Mouse (Mus musculus): Measurements from ENCODE around the gene Ankrd39.

Ankrd39 gene

GRCm38 (mm10) chr1:36546888-36547471 is at the start of gene Ankrd39:
Gene Ankrd39, minus strand, starts transcription at chr1:36547445.
- peak; percentile 99 for DNase-seq (ENCODE audit: low spot score in 2 of 2)

- DNase-seq (ENCODE audit: low spot score in 2 of 2) = peak; percentile 71 to 74
Observed at GRCm38 (mm10) chr1:36596114-36596513, 48.9 kb upstream of the Ankrd39 start.

GRCm38 (mm10) chr1:36595167-36595931 is 48.1 kb upstream of the Ankrd39 start:
- DNase-seq (ENCODE audit: low spot score in 2 of 2) = no peak

GRCm38 (mm10) chr1:36593099-36593498 is 45.9 kb upstream of the Ankrd39 start:
- DNase-seq (ENCODE audit: low spot score in 2 of 2) = no peak

- no peak for DNase-seq (ENCODE audit: low spot score in 2 of 2)
Observed at GRCm38 (mm10) chr1:36591408-36591807, 44.2 kb upstream of the Ankrd39 start.

- no peak for DNase-seq (ENCODE audit: low spot score in 2 of 2)
Observed at GRCm38 (mm10) chr1:36590664-36591063, 43.4 kb upstream of the Ankrd39 start.

GRCm38 (mm10) chr1:36589486-36589885 is 42.2 kb upstream of the Ankrd39 start:
- DNase-seq (ENCODE audit: low spot score in 2 of 2) = peak; percentile 59 to 61

GRCm38 (mm10) chr1:36588476-36589450 is 41.5 kb upstream of the Ankrd39 start:
- DNase-seq (ENCODE audit: low spot score in 2 of 2) = no peak

- no peak for DNase-seq (ENCODE audit: low spot score in 2 of 2)
Observed at GRCm38 (mm10) chr1:36587860-36588259, 40.6 kb upstream of the Ankrd39 start.

- DNase-seq (ENCODE audit: low spot score in 2 of 2) = no peak
Observed at GRCm38 (mm10) chr1:36586288-36586687, 39.0 kb upstream of the Ankrd39 start.

GRCm38 (mm10) chr1:36583408-36584116 is 36.3 kb upstream of the Ankrd39 start:
- no peak for DNase-seq (ENCODE audit: low spot score in 2 of 2)

GRCm38 (mm10) chr1:36582211-36582610 is 35.0 kb upstream of the Ankrd39 start:
- DNase-seq (ENCODE audit: low spot score in 2 of 2) = no peak

GRCm38 (mm10) chr1:36581260-36581659 is 34.0 kb upstream of the Ankrd39 start:
- no peak for DNase-seq (ENCODE audit: low spot score in 2 of 2)

GRCm38 (mm10) chr1:36580384-36581207 is 33.4 kb upstream of the Ankrd39 start:
- DNase-seq (ENCODE audit: low spot score in 2 of 2) = peak; percentile 73 to 81

- no peak for DNase-seq (ENCODE audit: low spot score in 2 of 2)
Observed at GRCm38 (mm10) chr1:36579974-36580383, 32.7 kb upstream of the Ankrd39 start.

- no peak for DNase-seq (ENCODE audit: low spot score in 2 of 2)
Observed at GRCm38 (mm10) chr1:36576991-36577675, 29.9 kb upstream of the Ankrd39 start.

- no peak for DNase-seq (ENCODE audit: low spot score in 2 of 2)
Observed at GRCm38 (mm10) chr1:36575347-36575746, 28.1 kb upstream of the Ankrd39 start.

- DNase-seq (ENCODE audit: low spot score in 2 of 2) = no peak
Observed at GRCm38 (mm10) chr1:36574196-36574955, 27.1 kb upstream of the Ankrd39 start.

- DNase-seq (ENCODE audit: low spot score in 2 of 2) = no peak
Observed at GRCm38 (mm10) chr1:36573524-36573923, 26.3 kb upstream of the Ankrd39 start.
